Mouse (Mus musculus) frontal cortex, adult 2 months (tissue): Measurements from ENCODE around the gene Mfsd1. TPM values are rescaled to one million over a fixed set of nuclear protein-coding genes. Genes with fewer than 3 reads are reported as not detected.

Source experiments
- DNase-seq, 2 experiments: peaks; one replicate each; pipeline ENCODE4 v3.0.0; 2022; ENCODE audit warnings: low spot score in 1 of 2; ENCODE audit errors: extremely low spot score in 1 of 2
- polyA plus RNA-seq: library from polyadenylated mRNA; depleted of rRNA; stranded (reverse); fragments of >200 nt; gene quantifications from 2 replicates; pipeline ENCODE4 v1.2.3, GENCODE M21; 2012; rRNA removed

The Mfsd1 gene
- 22.4 and 25.7 TPM in 2 replicates for polyA plus RNA-seq

GRCm38 (mm10) chr3:67582273-67583124 is at the start of gene Mfsd1:
Mfsd1 (plus strand) TSS chr3:67582741.
- peak; percentile 74 to 86 for DNase-seq

- no peak for DNase-seq
Measured at GRCm38 (mm10) chr3:67543630-67544029, 38.9 kb upstream of the Mfsd1 start.

GRCm38 (mm10) chr3:67551193-67551592 is 31.3 kb upstream of the Mfsd1 start:
- no peak for DNase-seq

- DNase-seq, result peak in 1 of 2 experiments; percentile 17
Measured at GRCm38 (mm10) chr3:67553281-67553680, 29.3 kb upstream of the Mfsd1 start.

- DNase-seq, result no peak
Measured at GRCm38 (mm10) chr3:67553927-67554448, 28.6 kb upstream of the Mfsd1 start.

- DNase-seq, result no peak
Measured at GRCm38 (mm10) chr3:67555211-67555610, 27.3 kb upstream of the Mfsd1 start.

GRCm38 (mm10) chr3:67557200-67557651 is 25.3 kb upstream of the Mfsd1 start:
- no peak for DNase-seq

GRCm38 (mm10) chr3:67557718-67558354 is 24.7 kb upstream of the Mfsd1 start:
- DNase-seq, result no peak

- peak in 1 of 2 experiments; percentile 23 for DNase-seq
Measured at GRCm38 (mm10) chr3:67564731-67565357, 17.7 kb upstream of the Mfsd1 start.

GRCm38 (mm10) chr3:67565540-67566227 is 16.9 kb upstream of the Mfsd1 start:
- no peak for DNase-seq

- peak in 1 of 2 experiments; percentile 79 for DNase-seq
Measured at GRCm38 (mm10) chr3:67568015-67568618, 14.4 kb upstream of the Mfsd1 start.

GRCm38 (mm10) chr3:67572918-67573317 is 9.6 kb upstream of the Mfsd1 start:
- DNase-seq, result peak in 1 of 2 experiments; percentile 41

- DNase-seq, result no peak
Measured at GRCm38 (mm10) chr3:67573523-67573922, 9.0 kb upstream of the Mfsd1 start.

GRCm38 (mm10) chr3:67576248-67576647 is 6.3 kb upstream of the Mfsd1 start:
- no peak for DNase-seq

- no peak for DNase-seq
Measured at GRCm38 (mm10) chr3:67576724-67577123, 5.8 kb upstream of the Mfsd1 start.

- no peak for DNase-seq
Measured at GRCm38 (mm10) chr3:67583125-67583845, 744 bp downstream of the Mfsd1 start.

- no peak for DNase-seq
Measured at GRCm38 (mm10) chr3:67583846-67584186, 1.3 kb downstream of the Mfsd1 start.

GRCm38 (mm10) chr3:67586511-67586910 is 4.0 kb downstream of the Mfsd1 start:
- DNase-seq, result no peak

GRCm38 (mm10) chr3:67587430-67587829 is 4.9 kb downstream of the Mfsd1 start:
- no peak for DNase-seq
